In the genomic region with DNA sequence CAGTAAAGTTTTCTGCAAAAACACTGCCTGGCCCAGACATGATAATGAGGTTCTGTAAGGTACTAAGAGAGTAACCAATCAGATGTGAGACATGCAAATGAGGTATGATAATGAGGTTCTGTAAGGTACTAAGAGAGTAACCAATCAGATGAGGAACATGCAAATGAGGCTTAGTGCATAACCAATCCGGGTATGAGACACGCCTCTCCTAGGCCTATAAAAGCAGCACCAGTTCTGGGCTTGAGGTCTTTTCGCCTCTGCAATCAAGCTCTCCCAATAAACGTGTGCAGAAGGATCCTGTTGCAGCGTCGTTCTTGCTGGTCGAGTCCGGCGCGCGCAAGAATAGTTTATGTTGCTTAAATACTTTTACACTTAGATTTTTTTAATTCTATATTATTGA, we compare ENCODE assay signal across 8 mouse cellular contexts. TPM values are rescaled to one million over a fixed set of nuclear protein-coding genes. Genes with fewer than 3 reads are reported as not detected.
DNase-seq lines count a peak whose midpoint lies in the region; TF ChIP-seq lines count a peak whose summit lies in the region.
"Not testable (repeated sequence)": the region's sequence is repeated elsewhere in the genome, so short reads cannot be mapped to it uniquely, and the experiment has no call there.
"Had no signal": no experiment of that assay in that cellular context is flagged by ENCODE, and none has a peak within 500 bp of the region (broad histone marks: within the 10 kb centered on the region; RNA-seq: fewer than 3 reads in every experiment).

No protein-coding gene starts in this region.

- not testable (repeated sequence) for DNase-seq in MEL (ENCODE audit: low read depth, low spot score)
- DNase-seq in heart, adult 11 months = peak; percentile 70
- DNase-seq in testis, postnatal 10 days (ENCODE audit: low spot score) = peak; percentile 1

- not testable (repeated sequence) for H3K36me3 ChIP-seq in MEL (ENCODE audit: control insufficient read depth in 1 of 2, insufficient read depth in 2 of 2, low read length in 2 of 2)

- TF ChIP-seq POLR2A in MEL (IDR thresholded peaks at IDR 0.05; ENCODE audit: control insufficient read depth in 1 of 2, insufficient read depth in 1 of 2, low read depth in 1 of 2, low read length in 2 of 2, poor library complexity in 1 of 2) = not testable (repeated sequence)

- H3K27ac ChIP-seq in MEL (ENCODE audit: control insufficient read depth, low read depth, low read length) = not testable (repeated sequence)

- not testable (repeated sequence) for H3K4me1 ChIP-seq in MEL (ENCODE audit: control insufficient read depth in 1 of 2, insufficient read depth in 2 of 2, low read length in 2 of 2)

- not testable (repeated sequence) for TF ChIP-seq EP300 in MEL (IDR thresholded peaks at IDR 0.05; ENCODE audit: low read depth in 1 of 2, low read length in 2 of 2)

- not testable (repeated sequence) for TF ChIP-seq RAD21 in MEL (IDR thresholded peaks at IDR 0.05; ENCODE audit: low read depth, low read length)

- H3K9me3 ChIP-seq in MEL (replicated peaks; ENCODE audit: insufficient read depth, low read length) = not testable (repeated sequence)

- not testable (repeated sequence) for TF ChIP-seq CTCF in MEL (IDR thresholded peaks at IDR 0.05 in 2 of 3, conservative IDR thresholded peaks at IDR 0.05 in 1 of 3; ENCODE audit: control insufficient read depth in 1 of 3, insufficient read depth in 1 of 3, low read depth in 2 of 3, low read length in 3 of 3, poor library complexity in 1 of 3, severe bottlenecking in 1 of 3)

- H3K9ac ChIP-seq in MEL (ENCODE audit: control insufficient read depth, low read depth, low read length, poor library complexity, severe bottlenecking) = not testable (repeated sequence)

- not testable (repeated sequence) for H3K79me2 ChIP-seq in MEL (ENCODE audit: control insufficient read depth, insufficient read depth, low read length, poor library complexity)

- H3K4me3 ChIP-seq in MEL (ENCODE audit: control insufficient read depth in 1 of 2, insufficient read depth in 1 of 2, low read depth in 2 of 2, low read length in 2 of 2) = not testable (repeated sequence)

- not testable (repeated sequence) for H3K27me3 ChIP-seq in MEL (ENCODE audit: control insufficient read depth in 1 of 2, insufficient read depth in 2 of 2, low read length in 2 of 2)

TF ChIP-seq in MEL, 35 proteins besides CTCF, POLR2A, EP300 and RAD21:
- peak; percentile 52; the same call in 1 of the 2 replicates for TF ChIP-seq TBP (IDR thresholded peaks at IDR 0.05; ENCODE audit: low read depth, low read length)
TF ChIP-seq in MEL: peak in this region for 1; not testable (repeated sequence) for 34.

RNA-seq across cellular contexts. Expression of gene A430078G23Rik, which starts 33.9 kb away (rescaled TPM):
- 2.0 and 2.8 TPM in 2 replicates for total RNA-seq in MEL (2012; rRNA removed)
- 1 to 10 TPM in 1 of 2 experiments, not detected in 1; 3.8 TPM for polyA plus RNA-seq in MEL (2012; ENCODE audit: insufficient read depth in 1 of 2, insufficient read length in 2 of 2, low read depth in 1 of 2, low replicate concordance in 2 of 2, missing spikeins in 1 of 2)
- total RNA-seq: CH12.LX had no signal
- polyA plus RNA-seq: adrenal gland, adult 2 months; C2C12; cerebellum, adult 2 months; Patski had no signal

RNA-seq across cellular contexts. Expression of gene Insr, which starts 39.9 kb away (rescaled TPM):
- total RNA-seq in MEL (2012; rRNA removed) = 5.2 and 5.3 TPM in 2 replicates
- polyA plus RNA-seq in MEL (2012; ENCODE audit: insufficient read depth in 1 of 2, insufficient read length in 2 of 2, low read depth in 1 of 2, low replicate concordance in 2 of 2, missing spikeins in 1 of 2) = 1 to 10 TPM in 1 of 2 experiments, not detected in 1; 7.6 TPM
